Mouse (Mus musculus): ENCODE results near the gene Galnt9. TPM values are rescaled to one million over a fixed set of nuclear protein-coding genes. Genes with fewer than 3 reads are reported as not detected.
A peak's percentile ranks its signal among the peaks of the same experiment; 100 is the strongest.

Galnt9 gene
- polyA plus RNA-seq, 1 experiment from 2014 or later = not detected

GRCm38 (mm10) chr5:110610484-110610883 lies 66.3 kb downstream of the Galnt9 start:
- 71% methylated on average over 7 of the region's 7 CpGs for WGBS (ENCODE audit: insufficient replicate concordance)
- no peak overlapping the region for H3K4me3 ChIP-seq
- H3K9me3 ChIP-seq (replicated peaks) = no peaks in the 10 kb centered on the region
- no peak for ATAC-seq
- H3K36me3 ChIP-seq = no peaks in the 10 kb centered on the region
- 0 out of 2 replicates have a peak, but pooled peaks cover 4% of the 10 kb centered on the region for H3K4me1 ChIP-seq
- no peak overlapping the region for H3K4me2 ChIP-seq
- no peaks in the 10 kb centered on the region for H3K27me3 ChIP-seq (replicated peaks)
- H3K27ac ChIP-seq = no peak overlapping the region
- no peak overlapping the region for H3K9ac ChIP-seq

- H3K9me3 ChIP-seq (replicated peaks) = no peaks in the 10 kb centered on the region
- H3K27me3 ChIP-seq (replicated peaks) = no peaks in the 10 kb centered on the region
- no peaks in the 10 kb centered on the region for H3K36me3 ChIP-seq
- 69% methylated on average over 5 of the region's 5 CpGs for WGBS (ENCODE audit: insufficient replicate concordance)
- ATAC-seq = no peak
- no peaks in the 10 kb centered on the region for H3K4me1 ChIP-seq
- no peak overlapping the region for H3K9ac ChIP-seq
- H3K4me3 ChIP-seq = no peak overlapping the region
- H3K27ac ChIP-seq = no peak overlapping the region
- H3K4me2 ChIP-seq = no peak overlapping the region
Measured at GRCm38 (mm10) chr5:110611435-110612158, 67.4 kb downstream of the Galnt9 start.

GRCm38 (mm10) chr5:110619226-110619625 lies 75.1 kb downstream of the Galnt9 start:
- Histone ChIP-seq H3K9ac (no peak overlapping the region), H3K36me3 (no peaks in the 10 kb centered on the region), H3K27ac (no peak overlapping the region), H3K9me3 (replicated peaks) (no peaks in the 10 kb centered on the region), H3K27me3 (replicated peaks) (no peaks in the 10 kb centered on the region), H3K4me2 (no peak overlapping the region), H3K4me3 (no peak overlapping the region), H3K4me1 (no peaks in the 10 kb centered on the region)
- no peak for ATAC-seq
- WGBS (ENCODE audit: insufficient replicate concordance) = 71% methylated on average over 6 of the region's 6 CpGs

GRCm38 (mm10) chr5:110624319-110624718 lies 80.2 kb downstream of the Galnt9 start:
- WGBS (ENCODE audit: insufficient replicate concordance) = 66% methylated on average over 2 of the region's 2 CpGs
- no peak overlapping the region for H3K9ac ChIP-seq
- H3K36me3 ChIP-seq = no peaks in the 10 kb centered on the region
- H3K9me3 ChIP-seq (replicated peaks) = no peaks in the 10 kb centered on the region
- no peaks in the 10 kb centered on the region for H3K4me1 ChIP-seq
- H3K4me3 ChIP-seq = no peak overlapping the region
- no peak for ATAC-seq
- no peak overlapping the region for H3K27ac ChIP-seq
- H3K27me3 ChIP-seq (replicated peaks) = peaks cover 27% of the 10 kb centered on the region
- no peak overlapping the region for H3K4me2 ChIP-seq

GRCm38 (mm10) chr5:110627351-110627750 lies 83.2 kb downstream of the Galnt9 start:
- H3K4me3 ChIP-seq = no peak overlapping the region
- WGBS (ENCODE audit: insufficient replicate concordance) = 61% methylated on average over 10 of the region's 10 CpGs
- peaks cover 31% of the 10 kb centered on the region for H3K27me3 ChIP-seq (replicated peaks)
- no peak for ATAC-seq
- no peaks in the 10 kb centered on the region for H3K9me3 ChIP-seq (replicated peaks)
- H3K9ac ChIP-seq = no peak overlapping the region
- H3K4me2 ChIP-seq = no peak overlapping the region
- H3K27ac ChIP-seq = no peak overlapping the region
- no peaks in the 10 kb centered on the region for H3K36me3 ChIP-seq
- H3K4me1 ChIP-seq = no peaks in the 10 kb centered on the region

- Histone ChIP-seq H3K4me3 (no peak overlapping the region), H3K9me3 (replicated peaks) (no peaks in the 10 kb centered on the region), H3K36me3 (no peaks in the 10 kb centered on the region), H3K27ac (no peak overlapping the region), H3K9ac (no peak overlapping the region), H3K27me3 (replicated peaks) (peaks cover 33% of the 10 kb centered on the region), H3K4me1 (no peaks in the 10 kb centered on the region), H3K4me2 (no peak overlapping the region)
- no peak for ATAC-seq
- WGBS (ENCODE audit: insufficient replicate concordance) = 26% methylated on average over 19 of the region's 19 CpGs
Measured at GRCm38 (mm10) chr5:110628156-110628555, 84.0 kb downstream of the Galnt9 start.

GRCm38 (mm10) chr5:110629525-110630120 lies 85.5 kb downstream of the Galnt9 start:
- no peaks in the 10 kb centered on the region for H3K9me3 ChIP-seq (replicated peaks)
- no peak for ATAC-seq
- no peak overlapping the region for H3K27ac ChIP-seq
- H3K4me1 ChIP-seq = no peaks in the 10 kb centered on the region
- H3K4me3 ChIP-seq = no peak overlapping the region
- peaks cover 40% of the 10 kb centered on the region for H3K27me3 ChIP-seq (replicated peaks)
- H3K36me3 ChIP-seq = no peaks in the 10 kb centered on the region
- 72% methylated on average over 2 of the region's 2 CpGs for WGBS (ENCODE audit: insufficient replicate concordance)
- no peak overlapping the region for H3K4me2 ChIP-seq
- no peak overlapping the region for H3K9ac ChIP-seq

- H3K4me2 ChIP-seq = no peak overlapping the region
Measured at GRCm38 (mm10) chr5:110635951-110636707, 92.0 kb downstream of the Galnt9 start.

GRCm38 (mm10) chr5:110638306-110639074 lies 94.3 kb downstream of the Galnt9 start:
- no peak overlapping the region for H3K9ac ChIP-seq
- no peak overlapping the region for H3K27ac ChIP-seq
- WGBS (ENCODE audit: insufficient replicate concordance) = 70% methylated on average over 7 of the region's 7 CpGs
- no peaks in the 10 kb centered on the region for H3K36me3 ChIP-seq
- H3K4me2 ChIP-seq = no peak overlapping the region
- H3K4me3 ChIP-seq = no peak overlapping the region
- peaks cover 5% of the 10 kb centered on the region; the same call in 1 of the 2 replicates for H3K4me1 ChIP-seq
- no peak for ATAC-seq
- H3K9me3 ChIP-seq (replicated peaks) = peaks cover 9% of the 10 kb centered on the region
- H3K27me3 ChIP-seq (replicated peaks) = peaks cover 16% of the 10 kb centered on the region; the same call in 1 of the 2 replicates

More at GRCm38 (mm10) chr5:110635951-110636707, 92.0 kb downstream of the Galnt9 start:
- no peak for ATAC-seq
- Histone ChIP-seq H3K27ac (no peak overlapping the region), H3K4me1 (peaks cover 5% of the 10 kb centered on the region; the same call in 1 of the 2 replicates), H3K27me3 (replicated peaks) (peaks cover 20% of the 10 kb centered on the region; the same call in 1 of the 2 replicates), H3K9me3 (replicated peaks) (no peaks in the 10 kb centered on the region), H3K9ac (no peak overlapping the region), H3K4me3 (no peak overlapping the region), H3K36me3 (no peaks in the 10 kb centered on the region)
- WGBS (ENCODE audit: insufficient replicate concordance) = 33% methylated on average over 6 of the region's 6 CpGs

GRCm38 (mm10) chr5:110639459-110639858 lies 95.3 kb downstream of the Galnt9 start:
- peaks cover 5% of the 10 kb centered on the region; the same call in 1 of the 2 replicates for H3K4me1 ChIP-seq
- no peak overlapping the region for H3K27ac ChIP-seq
- H3K9me3 ChIP-seq (replicated peaks) = peaks cover 9% of the 10 kb centered on the region
- WGBS (ENCODE audit: insufficient replicate concordance) = 20% methylated on average over 12 of the region's 12 CpGs
- peak overlapping the region; percentile 52 for H3K4me2 ChIP-seq
- peaks cover 2% of the 10 kb centered on the region; the same call in 1 of the 2 replicates for H3K36me3 ChIP-seq
- H3K27me3 ChIP-seq (replicated peaks) = 0 out of 2 replicates have a peak, but pooled peaks cover 11% of the 10 kb centered on the region
- no peak overlapping the region for H3K4me3 ChIP-seq
- no peak overlapping the region for H3K9ac ChIP-seq
- ATAC-seq = no peak

- 0 out of 2 replicates have a peak overlapping the region, but pooled peaks have one; percentile 24 for H3K9ac ChIP-seq
Measured at GRCm38 (mm10) chr5:110646377-110646776, 102.2 kb downstream of the Galnt9 start.

More at GRCm38 (mm10) chr5:110646377-110646776, 102.2 kb downstream of the Galnt9 start:
- H3K27ac ChIP-seq = peak overlapping the region; percentile 77
- H3K4me2 ChIP-seq = peak overlapping the region; percentile 23
- H3K36me3 ChIP-seq = peaks cover 71% of the 10 kb centered on the region
- H3K4me1 ChIP-seq = peaks cover 26% of the 10 kb centered on the region
- ATAC-seq = peak; percentile 89
- no peaks in the 10 kb centered on the region for H3K27me3 ChIP-seq (replicated peaks)
- no peak overlapping the region for H3K4me3 ChIP-seq
- H3K9me3 ChIP-seq (replicated peaks) = peaks cover 9% of the 10 kb centered on the region
